Mouse (Mus musculus): ENCODE measurements around the gene Rab25. TPM values are rescaled to one million over a fixed set of nuclear protein-coding genes. Genes with fewer than 3 reads are reported as not detected.

The Rab25 gene
- 0.31 and 0.47 TPM in 2 replicates for polyA plus RNA-seq (2012; rRNA removed)

DNA sequence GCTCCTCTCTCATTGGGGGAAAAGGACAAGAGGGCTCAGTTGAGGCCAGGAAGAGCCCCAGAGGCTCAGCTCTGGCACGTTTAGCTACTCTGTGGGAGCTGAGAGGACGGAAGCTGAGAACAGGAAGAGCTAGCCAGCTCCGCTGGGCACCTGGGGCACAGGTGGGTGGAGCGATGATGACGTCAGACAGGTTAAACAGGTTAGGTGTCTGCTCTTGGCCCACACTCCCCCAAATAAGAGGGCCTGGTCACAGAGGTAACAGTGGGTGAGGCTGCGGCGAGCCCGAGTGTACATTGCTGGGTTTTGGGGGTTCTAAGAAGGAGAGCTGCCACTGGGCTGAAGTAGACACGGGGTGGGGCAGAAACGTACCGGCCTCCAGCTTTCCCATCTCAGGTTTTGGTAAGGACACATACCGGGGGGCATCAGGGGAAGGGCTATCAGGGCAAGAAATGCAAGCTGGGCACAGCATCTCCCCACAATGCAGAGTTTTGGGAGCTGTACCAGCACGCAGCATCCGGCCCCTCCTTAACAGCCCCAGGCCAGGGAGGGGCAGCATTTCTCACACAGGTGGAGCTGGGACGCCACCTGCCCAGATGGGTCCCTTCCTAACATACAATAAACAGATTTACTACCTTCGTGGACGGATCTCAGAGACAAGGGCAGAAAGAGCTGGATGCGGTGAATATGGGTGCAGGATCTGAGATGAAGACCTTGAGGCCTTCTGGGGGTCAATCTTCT, at the start of gene Rab25:
Gene Rab25 (minus strand): TSS at position 121 of the 738 bp plus-strand sequence.

DNA sequence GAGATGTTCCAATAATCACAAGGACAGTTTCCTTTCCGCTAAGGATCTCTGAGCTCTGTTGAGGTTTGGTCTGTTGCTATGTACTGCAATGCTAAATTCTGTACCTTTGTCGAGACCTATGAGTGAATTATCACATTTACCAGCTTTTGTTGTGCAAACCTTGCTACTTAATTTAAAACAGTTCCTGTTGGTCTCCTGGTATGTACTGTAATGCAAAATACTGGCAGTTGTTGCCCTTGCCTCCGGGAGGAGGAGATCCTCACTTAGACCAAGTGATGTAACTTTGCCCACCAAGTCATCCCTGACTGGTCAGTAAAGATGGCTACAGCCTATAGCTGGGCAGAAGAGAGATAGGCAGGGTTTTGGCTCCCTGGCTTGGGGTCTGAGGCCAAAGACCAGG, 27.4 kb upstream of the Rab25 start, which contains the start of gene Ssr2:
Gene Ssr2 (plus strand): TSS at position 337 of the 400 bp plus-strand sequence.

DNA sequence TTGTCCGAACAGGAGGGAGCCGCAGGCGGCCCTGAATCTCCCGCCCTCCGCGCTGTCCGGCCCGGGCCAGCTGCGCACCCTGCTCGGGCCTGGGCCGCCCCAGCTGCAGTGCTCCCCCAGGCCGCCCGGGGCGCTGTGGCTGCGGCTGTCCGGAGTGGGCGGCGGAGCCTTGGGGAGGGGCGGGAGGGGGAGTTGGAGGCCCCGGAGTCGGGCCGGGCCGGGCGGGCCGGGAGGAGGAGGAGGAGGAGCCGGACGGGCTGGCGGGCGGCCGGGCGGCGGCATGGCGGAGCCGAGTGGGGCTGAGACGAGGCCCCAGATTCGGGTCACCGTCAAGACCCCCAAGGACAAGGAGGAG, 5.4 kb upstream of the Rab25 start, which contains the start of gene Ubqln4:
Gene Ubqln4 (plus strand): TSS at position 234 of the 355 bp plus-strand sequence.

DNA sequence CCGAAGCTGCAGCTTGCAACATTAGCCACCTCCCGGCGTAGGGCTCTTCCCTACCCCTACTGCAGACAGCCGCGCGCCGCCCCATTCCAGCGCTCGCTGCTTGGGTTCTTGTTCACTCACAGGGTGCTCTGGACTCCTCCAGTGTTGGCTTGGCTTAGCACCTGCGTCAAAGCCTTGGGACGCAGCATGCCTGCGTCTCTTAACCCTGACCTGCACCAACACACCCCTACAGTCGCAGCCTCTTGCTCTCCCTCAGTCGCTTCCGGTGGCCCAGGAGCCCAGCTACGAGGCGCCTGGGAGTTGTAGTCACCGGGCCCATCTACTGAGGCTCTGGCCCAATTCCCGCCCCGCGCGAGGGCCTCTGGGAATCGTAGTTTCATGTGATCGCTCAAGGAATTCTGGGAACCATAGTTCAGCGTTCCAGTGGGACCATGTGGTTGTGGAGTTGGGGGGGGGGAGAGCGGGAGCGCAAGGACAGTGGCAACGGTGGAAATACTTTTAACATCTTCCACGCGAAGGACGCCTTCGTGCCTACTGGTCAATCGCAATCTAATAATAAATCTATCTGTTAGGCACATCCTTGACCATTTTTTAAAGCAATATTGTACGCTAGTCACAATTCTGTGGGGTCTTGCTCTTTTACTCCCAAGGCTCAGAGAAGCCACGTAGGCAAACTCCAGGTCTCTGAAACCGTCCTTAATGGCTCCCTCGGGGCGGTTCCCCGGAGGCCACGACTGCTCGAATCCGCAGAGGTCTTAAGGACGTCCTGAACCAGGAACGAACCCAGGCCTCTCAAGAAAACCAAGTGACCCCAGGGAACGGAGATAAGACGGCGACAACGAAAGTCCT, 4.8 kb upstream of the Rab25 start, which contains the start of gene Lamtor2:
Gene Lamtor2 (minus strand): TSS at position 399 of the 849 bp plus-strand sequence.

DNA sequence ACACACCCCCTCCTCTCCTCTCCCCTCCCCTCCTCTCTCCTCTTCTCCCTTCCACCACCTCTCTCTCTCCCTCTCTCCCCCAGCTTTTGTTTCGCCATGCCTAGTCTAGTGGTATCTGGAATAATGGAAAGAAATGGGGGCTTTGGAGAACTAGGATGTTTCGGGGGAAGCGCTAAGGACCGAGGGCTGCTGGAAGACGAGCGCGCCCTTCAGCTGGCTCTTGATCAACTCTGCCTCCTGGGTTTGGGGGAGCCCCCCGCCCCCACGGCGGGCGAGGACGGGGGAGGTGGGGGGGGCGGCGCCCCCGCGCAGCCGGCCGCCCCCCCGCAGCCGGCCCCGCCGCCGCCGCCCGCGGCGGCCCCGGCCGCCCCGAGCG, 15.8 kb downstream of the Rab25 start, which contains the start of gene Mex3a:
Gene Mex3a (plus strand): TSS at position 97 of the 376 bp plus-strand sequence.

DNA sequence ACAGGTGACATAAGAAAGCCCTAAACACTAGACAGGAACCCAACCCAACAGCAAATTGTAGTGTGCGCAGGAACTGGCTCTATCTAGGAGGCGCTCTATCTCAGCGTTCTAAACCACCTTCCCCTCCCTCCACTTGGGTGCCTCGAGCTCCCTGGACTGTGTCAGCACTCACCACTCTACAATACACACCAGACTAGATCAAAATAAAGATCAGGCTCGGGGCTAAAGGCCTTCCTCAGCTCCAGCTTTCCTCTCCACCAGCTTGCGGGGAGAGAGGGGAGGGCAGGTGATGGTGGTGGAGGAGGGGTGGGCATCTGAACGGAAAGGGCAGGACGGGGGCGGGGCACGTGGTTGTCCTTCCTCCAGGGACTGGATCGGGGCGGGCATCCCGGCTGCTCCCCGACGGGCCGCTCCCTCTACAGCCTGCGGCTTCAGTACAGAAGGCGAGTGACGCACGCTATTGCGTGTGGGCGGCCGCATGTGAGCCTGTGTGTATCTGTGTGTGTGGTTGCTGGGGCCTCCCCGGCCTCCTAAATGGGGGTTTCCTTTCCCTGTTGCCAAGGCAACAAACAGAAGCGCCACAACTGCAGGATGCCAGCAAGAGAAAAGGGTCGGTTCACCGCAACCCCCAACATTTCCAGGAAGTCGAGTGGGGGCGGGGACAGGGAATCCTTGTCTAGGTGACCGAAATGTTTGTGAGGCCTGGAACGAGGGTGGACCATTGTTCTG, 38.2 kb downstream of the Rab25 start, which contains the start of gene Lmna:
Gene Lmna (minus strand): TSS at position 265 of the 729 bp plus-strand sequence.

Other genes with a start within 250 kb of the Rab25 start
- gene Glmp, start 223.3 kb downstream of the Rab25 start, polyA plus RNA-seq (2012; rRNA removed) = 43.8 and 50.1 TPM in 2 replicates
- gene Tmem79, start 212.2 kb downstream of the Rab25 start, polyA plus RNA-seq (2012; rRNA removed) = 0.58 and 0.64 TPM in 2 replicates
- gene Smg5, start 212.0 kb downstream of the Rab25 start, polyA plus RNA-seq (2012; rRNA removed) = 22.9 and 25.4 TPM in 2 replicates
- gene Paqr6, start 183.7 kb downstream of the Rab25 start, polyA plus RNA-seq (2012; rRNA removed) = 2.5 and 3.6 TPM in 2 replicates
- gene Bglap3, start 175.6 kb downstream of the Rab25 start, polyA plus RNA-seq (2012; rRNA removed) = 0.35 and 0.79 TPM in 2 replicates
- gene Bglap2, start 169.6 kb downstream of the Rab25 start, polyA plus RNA-seq (2012; rRNA removed) = not detected in 2 replicates
- 0.16 TPM in 1 of 2 replicates, not detected in the other for gene Bglap, start 163.8 kb downstream of the Rab25 start, polyA plus RNA-seq (2012; rRNA removed)
- gene Pmf1, start 138.0 kb downstream of the Rab25 start, polyA plus RNA-seq (2012; rRNA removed) = 38.9 and 40.2 TPM in 2 replicates
- 11.4 and 12.7 TPM in 2 replicates for gene Slc25a44, start 123.2 kb downstream of the Rab25 start, polyA plus RNA-seq (2012; rRNA removed)
- gene Sema4a, start 87.1 kb downstream of the Rab25 start, polyA plus RNA-seq (2012; rRNA removed) = 30.0 and 30.8 TPM in 2 replicates
- gene Lmna, start 38.3 kb downstream of the Rab25 start, polyA plus RNA-seq (2012; rRNA removed) = 37.0 and 37.6 TPM in 2 replicates
- 0.77 and 0.82 TPM in 2 replicates for gene Mex3a, start 15.9 kb downstream of the Rab25 start, polyA plus RNA-seq (2012; rRNA removed)
- 90.5 and 102 TPM in 2 replicates for gene Lamtor2, start 4.8 kb upstream of the Rab25 start, polyA plus RNA-seq (2012; rRNA removed)
- gene Ubqln4, start 5.5 kb upstream of the Rab25 start, polyA plus RNA-seq (2012; rRNA removed) = 22.9 and 26.9 TPM in 2 replicates
- 240 and 254 TPM in 2 replicates for gene Ssr2, start 27.6 kb upstream of the Rab25 start, polyA plus RNA-seq (2012; rRNA removed)
- 9.6 and 11.4 TPM in 2 replicates for gene Arhgef2, start 57.7 kb upstream of the Rab25 start, polyA plus RNA-seq (2012; rRNA removed)
- not detected in 2 replicates for gene Rxfp4, start 104.8 kb upstream of the Rab25 start, polyA plus RNA-seq (2012; rRNA removed)
- 30.7 and 35.2 TPM in 2 replicates for gene Khdc4, start 137.5 kb upstream of the Rab25 start, polyA plus RNA-seq (2012; rRNA removed)
- gene Rit1, start 168.5 kb upstream of the Rab25 start, polyA plus RNA-seq (2012; rRNA removed) = 22.1 and 22.6 TPM in 2 replicates
- gene Syt11, start 226.9 kb upstream of the Rab25 start, polyA plus RNA-seq (2012; rRNA removed) = 0.48 and 0.50 TPM in 2 replicates